Mouse (Mus musculus) heart, embryonic 11.5 days (tissue): ENCODE results near the gene Mbnl2. TPM values are rescaled to one million over a fixed set of nuclear protein-coding genes. Genes with fewer than 3 reads are reported as not detected.

ENCODE experiments used
- ATAC-seq: fragments of 200-750 bp; cut with Nextera tagmentation; replicated peaks from 2 replicates; pipeline ENCODE4 v1.8.0; 2017; ENCODE audit warnings: moderate library complexity; ENCODE audit not compliant: insufficient number of reproducible peaks, low FRiP score, low TSS enrichment
- H3K27ac ChIP-seq: fragments of 300-500 bp; sonication (generic); 2 replicates; pipeline ENCODE4 v1.5.1; 2014; ENCODE audit warnings: mild to moderate bottlenecking, low read depth, low read length
- H3K27me3 ChIP-seq: fragments of 300-500 bp; sonication (generic); 2 replicates; pipeline ENCODE4 v1.6.1; 2014; ENCODE audit warnings: mild to moderate bottlenecking, low read length, mixed read lengths; ENCODE audit not compliant: control insufficient read depth, insufficient read depth
- H3K36me3 ChIP-seq: fragments of 300-500 bp; sonication (generic); 2 replicates; pipeline ENCODE4 v1.6.1; 2014; ENCODE audit warnings: mild to moderate bottlenecking, low read length, moderate library complexity, mixed read lengths; ENCODE audit not compliant: control insufficient read depth, insufficient read depth
- H3K4me1 ChIP-seq: fragments of 300-500 bp; sonication (generic); 2 replicates; pipeline ENCODE4 v1.6.1; 2014; ENCODE audit warnings: low read length; ENCODE audit not compliant: control insufficient read depth, insufficient read depth
- H3K4me2 ChIP-seq: fragments of 300-500 bp; sonication (generic); 2 replicates; pipeline ENCODE4 v1.6.1; 2014; ENCODE audit warnings: mild to moderate bottlenecking, moderate library complexity
- H3K4me3 ChIP-seq: fragments of 300-500 bp; sonication (generic); 2 replicates; pipeline ENCODE4 v1.5.1; 2014; ENCODE audit warnings: low read depth, low read length
- H3K9ac ChIP-seq: fragments of 300-500 bp; sonication (generic); 2 replicates; pipeline ENCODE4 v1.6.1; 2014; ENCODE audit warnings: mild to moderate bottlenecking, low read depth, low read length, moderate library complexity
- H3K9me3 ChIP-seq: fragments of 300-500 bp; sonication (generic); replicated peaks from 2 replicates; pipeline ENCODE4 v1.6.1; 2016; ENCODE audit warnings: low read length; ENCODE audit not compliant: control insufficient read depth
- WGBS: fragments of 180-500 bp; shearing (Covaris S2); extraction: QIAGEN DNeasy Blood & Tissue Kit; methylation state at CpG from one replicate; pipeline ENCODE4 v1.1.7; 2014; ENCODE audit not compliant: insufficient replicate concordance; 5-methylcytosine and 5-hydroxymethylcytosine counted together
- polyA plus RNA-seq: library from polyadenylated mRNA; unstranded; fragments of >200 nt; fragmentation: Nextera tagmentation; extraction: Ambion mirVana; gene quantifications from 2 replicates; pipeline ENCODE4 v1.2.1, GENCODE M21; 2014

The Mbnl2 gene
- polyA plus RNA-seq, 1 experiment from 2014 or later = 107 TPM

- 69% methylated on average over 8 of the region's 8 CpGs for WGBS
- H3K4me3 ChIP-seq = no peak overlapping the region
- H3K4me2 ChIP-seq = no peak overlapping the region
- peaks cover 6% of the 10 kb centered on the region; the same call in 1 of the 2 replicates for H3K36me3 ChIP-seq
- no peak overlapping the region for H3K9ac ChIP-seq
- no peak for ATAC-seq
- H3K4me1 ChIP-seq = no peaks in the 10 kb centered on the region
- no peak overlapping the region for H3K27ac ChIP-seq
- H3K27me3 ChIP-seq = no peaks in the 10 kb centered on the region
- H3K9me3 ChIP-seq = no peaks in the 10 kb centered on the region
These were observed 131.4 kb downstream of the Mbnl2 start for GRCm38 (mm10) chr14:120406820-120407219.

GRCm38 (mm10) chr14:120409854-120410253 is 134.4 kb downstream of the Mbnl2 start:
- H3K27ac ChIP-seq = no peak overlapping the region
- ATAC-seq = no peak
- H3K9me3 ChIP-seq = no peaks in the 10 kb centered on the region
- H3K4me2 ChIP-seq = no peak overlapping the region
- H3K9ac ChIP-seq = no peak overlapping the region
- 89% methylated on average over 10 of the region's 10 CpGs for WGBS
- H3K36me3 ChIP-seq = peaks cover 4% of the 10 kb centered on the region
- H3K27me3 ChIP-seq = no peaks in the 10 kb centered on the region
- H3K4me1 ChIP-seq = no peaks in the 10 kb centered on the region
- H3K4me3 ChIP-seq = no peak overlapping the region

- Histone ChIP-seq H3K27me3 (no peaks in the 10 kb centered on the region), H3K4me2 (no peak overlapping the region), H3K9ac (no peak overlapping the region), H3K9me3 (no peaks in the 10 kb centered on the region), H3K4me3 (no peak overlapping the region), H3K4me1 (no peaks in the 10 kb centered on the region; the same call in 1 of the 2 replicates), H3K36me3 (peaks cover 6% of the 10 kb centered on the region), H3K27ac (no peak overlapping the region)
- ATAC-seq = no peak
- 83% methylated on average over 9 of the region's 9 CpGs for WGBS
These were observed 141.4 kb downstream of the Mbnl2 start for GRCm38 (mm10) chr14:120416886-120417285.

- peaks cover 14% of the 10 kb centered on the region for H3K36me3 ChIP-seq
- no peak overlapping the region for H3K9ac ChIP-seq
- ATAC-seq = no peak
- H3K27ac ChIP-seq = no peak overlapping the region
- H3K4me2 ChIP-seq = no peak overlapping the region
- H3K4me1 ChIP-seq = no peaks in the 10 kb centered on the region; the same call in 1 of the 2 replicates
- H3K9me3 ChIP-seq = no peaks in the 10 kb centered on the region
- H3K27me3 ChIP-seq = no peaks in the 10 kb centered on the region
- WGBS = 67% methylated on average over 14 of the region's 14 CpGs
- H3K4me3 ChIP-seq = no peak overlapping the region
These were observed 143.5 kb downstream of the Mbnl2 start for GRCm38 (mm10) chr14:120418964-120419363.

GRCm38 (mm10) chr14:120428497-120428896 is 153.0 kb downstream of the Mbnl2 start:
- 86% methylated on average over 5 of the region's 5 CpGs for WGBS
- H3K4me3 ChIP-seq = no peak overlapping the region
- no peaks in the 10 kb centered on the region for H3K4me1 ChIP-seq
- no peak overlapping the region for H3K4me2 ChIP-seq
- peaks cover 30% of the 10 kb centered on the region for H3K36me3 ChIP-seq
- ATAC-seq = no peak
- H3K9ac ChIP-seq = no peak overlapping the region
- no peak overlapping the region for H3K27ac ChIP-seq
- no peaks in the 10 kb centered on the region for H3K27me3 ChIP-seq
- peaks cover 12% of the 10 kb centered on the region for H3K9me3 ChIP-seq

- H3K27ac ChIP-seq = no peak overlapping the region
- no peaks in the 10 kb centered on the region for H3K27me3 ChIP-seq
- H3K4me3 ChIP-seq = no peak overlapping the region
- no peak overlapping the region for H3K4me2 ChIP-seq
- no peaks in the 10 kb centered on the region for H3K9me3 ChIP-seq
- peaks cover 8% of the 10 kb centered on the region; the same call in 1 of the 2 replicates for H3K36me3 ChIP-seq
- ATAC-seq = no peak
- no peak overlapping the region for H3K9ac ChIP-seq
- no peaks in the 10 kb centered on the region for H3K4me1 ChIP-seq
These were observed 157.3 kb downstream of the Mbnl2 start for GRCm38 (mm10) chr14:120432773-120433172.

- no peak for ATAC-seq
- Histone ChIP-seq H3K9me3 (no peaks in the 10 kb centered on the region), H3K27me3 (no peaks in the 10 kb centered on the region), H3K4me2 (no peak overlapping the region), H3K4me3 (no peak overlapping the region), H3K27ac (no peak overlapping the region), H3K36me3 (peaks cover 6% of the 10 kb centered on the region; the same call in 1 of the 2 replicates), H3K9ac (no peak overlapping the region), H3K4me1 (no peaks in the 10 kb centered on the region)
- 82% methylated on average over 8 of the region's 8 CpGs for WGBS
These were observed 158.5 kb downstream of the Mbnl2 start for GRCm38 (mm10) chr14:120433931-120434398.

GRCm38 (mm10) chr14:120434831-120435230 is 159.4 kb downstream of the Mbnl2 start:
- 83% methylated on average over 1 of the region's 1 CpGs for WGBS
- no peaks in the 10 kb centered on the region for H3K9me3 ChIP-seq
- H3K27me3 ChIP-seq = no peaks in the 10 kb centered on the region
- no peaks in the 10 kb centered on the region for H3K4me1 ChIP-seq
- no peak overlapping the region for H3K4me2 ChIP-seq
- H3K4me3 ChIP-seq = no peak overlapping the region
- ATAC-seq = no peak
- no peak overlapping the region for H3K27ac ChIP-seq
- peaks cover 5% of the 10 kb centered on the region; the same call in 1 of the 2 replicates for H3K36me3 ChIP-seq
- no peak overlapping the region for H3K9ac ChIP-seq

GRCm38 (mm10) chr14:120440716-120441115 is 165.2 kb downstream of the Mbnl2 start:
- Histone ChIP-seq H3K4me3 (no peak overlapping the region), H3K27me3 (no peaks in the 10 kb centered on the region), H3K27ac (no peak overlapping the region), H3K9me3 (no peaks in the 10 kb centered on the region), H3K4me2 (no peak overlapping the region), H3K9ac (no peak overlapping the region), H3K36me3 (peaks cover 5% of the 10 kb centered on the region; the same call in 1 of the 2 replicates), H3K4me1 (no peaks in the 10 kb centered on the region)
- no peak for ATAC-seq
